Mouse (Mus musculus) limb, embryonic 11.5 days (tissue): ENCODE measurements around the gene Slc22a23. TPM values are rescaled to one million over a fixed set of nuclear protein-coding genes. Genes with fewer than 3 reads are reported as not detected.
A peak's percentile ranks its signal among the peaks of the same experiment; 100 is the strongest.

Source experiments
- ATAC-seq: fragments of 200-750 bp; cut with Nextera tagmentation; 2 replicates; pipeline ENCODE4 v1.8.0; 2017; ENCODE audit warnings: low read depth; ENCODE audit not compliant: insufficient number of reproducible peaks, low FRiP score, low TSS enrichment
- DNase-seq: peaks from one replicate; pipeline ENCODE4 v3.0.0-alpha.2; 2015; ENCODE audit warnings: low spot score
- H3K27ac ChIP-seq: fragments of 300-500 bp; sonication (generic); replicated peaks from 2 replicates; pipeline ENCODE4 v1.5.1; 2014; ENCODE audit warnings: low read depth, mild to moderate bottlenecking, low read length
- H3K27me3 ChIP-seq: fragments of 300-500 bp; sonication (generic); 2 replicates; pipeline ENCODE4 v1.6.1; 2014; ENCODE audit warnings: mild to moderate bottlenecking, low read length, mixed read lengths; ENCODE audit not compliant: control insufficient read depth, insufficient read depth
- H3K36me3 ChIP-seq: fragments of 300-500 bp; sonication (generic); 2 replicates; pipeline ENCODE4 v1.6.1; 2014; ENCODE audit warnings: mild to moderate bottlenecking, low read length, moderate library complexity, mixed read lengths; ENCODE audit not compliant: control insufficient read depth, insufficient read depth
- H3K4me1 ChIP-seq: fragments of 300-500 bp; sonication (generic); 2 replicates; pipeline ENCODE4 v1.6.1; 2014; ENCODE audit warnings: low read length, mixed read lengths; ENCODE audit not compliant: control insufficient read depth, insufficient read depth
- H3K4me2 ChIP-seq: fragments of 300-500 bp; sonication (generic); 2 replicates; pipeline ENCODE4 v1.6.1; 2014; ENCODE audit warnings: low read depth, mild to moderate bottlenecking, moderate library complexity; ENCODE audit not compliant: severe bottlenecking
- H3K4me3 ChIP-seq: fragments of 300-500 bp; sonication (generic); 2 replicates; pipeline ENCODE4 v1.5.1; 2014; ENCODE audit warnings: low read depth, low read length
- H3K9ac ChIP-seq: fragments of 300-500 bp; sonication (generic); 2 replicates; pipeline ENCODE4 v1.6.1; 2014; ENCODE audit warnings: mild to moderate bottlenecking, low read length
- H3K9me3 ChIP-seq: fragments of 300-500 bp; sonication (generic); 2 replicates; pipeline ENCODE4 v1.6.1; 2016; ENCODE audit warnings: low read length; ENCODE audit not compliant: control insufficient read depth
- WGBS: fragments of 180-500 bp; shearing (Covaris S2); extraction: QIAGEN DNeasy Blood & Tissue Kit; methylation state at CpG from one replicate; pipeline ENCODE4 v1.1.7; 2014; 5-methylcytosine and 5-hydroxymethylcytosine counted together
- polyA plus RNA-seq: library from polyadenylated mRNA; unstranded; fragments of >200 nt; fragmentation: Nextera tagmentation; extraction: Ambion mirVana; gene quantifications from 2 replicates; pipeline ENCODE4 v1.2.1, GENCODE M21; 2014

The Slc22a23 gene
- polyA plus RNA-seq, 1 experiment from 2014 or later = 3.2 TPM

DNA sequence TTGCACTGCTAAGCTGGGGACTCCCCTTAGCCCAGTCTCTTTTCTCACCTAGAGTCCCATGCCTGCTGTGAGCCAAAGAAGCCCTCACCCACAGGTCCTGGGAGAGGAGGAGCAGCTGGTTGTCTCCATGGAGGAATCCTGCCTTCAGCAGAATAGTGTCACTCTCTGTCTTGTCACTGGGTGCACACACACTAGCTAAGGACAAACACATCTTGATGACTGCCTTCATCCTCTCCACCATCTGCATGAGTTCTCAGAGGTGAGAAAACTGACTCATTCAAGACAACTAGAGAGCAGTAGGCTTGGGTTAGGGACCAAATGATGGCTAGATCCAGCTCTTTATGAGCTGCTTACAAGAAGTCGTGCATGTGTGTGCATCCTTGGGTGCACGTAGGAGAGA lies 55.4 kb downstream of the Slc22a23 start:
- DNase-seq (no peak), ATAC-seq (no peak)
- 78% methylated on average over 2 of the region's 2 CpGs for WGBS

DNA sequence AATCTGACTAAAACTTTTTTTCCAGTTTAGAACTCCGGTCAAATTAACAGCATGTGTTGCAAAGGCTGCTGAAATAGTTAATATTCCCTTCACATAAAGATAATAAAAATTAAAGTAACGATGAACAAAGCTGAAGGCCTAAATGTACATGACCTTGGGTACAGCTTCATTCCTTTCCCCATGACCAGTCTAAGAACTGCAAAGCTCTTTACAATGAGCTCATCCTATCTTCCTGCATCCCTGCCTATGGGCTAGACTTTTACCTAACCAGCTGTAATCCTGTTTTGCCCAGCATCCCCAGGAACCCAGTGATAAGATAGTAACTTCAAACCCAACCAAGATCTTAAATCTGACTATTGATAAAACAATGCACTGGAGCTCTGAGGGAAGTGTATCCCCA lies 56.9 kb downstream of the Slc22a23 start:
- no peaks in the 10 kb centered on the region for H3K4me1 ChIP-seq
- H3K4me2 ChIP-seq = no peak overlapping the region
- H3K4me3 ChIP-seq = no peak overlapping the region

More for the DNA sequence above, 55.4 kb downstream of the Slc22a23 start:
- no peaks in the 10 kb centered on the region for H3K9me3 ChIP-seq
- H3K4me2 ChIP-seq = no peak overlapping the region
- no peak overlapping the region for H3K9ac ChIP-seq
- H3K4me3 ChIP-seq = no peak overlapping the region
- no peaks in the 10 kb centered on the region for H3K4me1 ChIP-seq
- no peak overlapping the region for H3K27ac ChIP-seq
- H3K36me3 ChIP-seq = no peaks in the 10 kb centered on the region
- no peaks in the 10 kb centered on the region for H3K27me3 ChIP-seq

DNA sequence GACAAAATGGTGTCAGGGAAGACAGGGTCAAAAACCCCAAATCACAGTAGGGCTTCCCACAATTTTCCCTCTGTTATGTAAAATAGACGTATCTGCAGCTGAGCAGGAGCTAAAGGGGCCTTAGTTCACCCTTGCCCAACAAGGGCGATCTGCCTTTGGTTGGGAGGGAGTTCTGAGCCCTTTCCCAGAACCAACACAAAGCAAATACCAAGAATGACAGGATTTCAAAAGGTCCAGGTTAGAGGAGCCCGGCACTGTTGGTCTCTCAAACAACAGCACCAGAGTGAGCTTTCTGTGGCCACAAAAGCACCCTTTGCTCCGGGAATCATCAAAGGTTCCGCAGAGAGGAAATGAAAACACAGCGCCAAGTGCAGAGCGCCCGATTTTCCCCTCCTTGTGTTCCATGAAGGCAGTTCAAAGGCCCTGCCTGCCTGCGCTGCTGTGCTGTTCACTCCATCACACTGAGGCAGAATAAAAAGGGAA lies 57.3 kb downstream of the Slc22a23 start:
- ATAC-seq (no peak), DNase-seq (peak; percentile 40)
- Histone ChIP-seq H3K4me2 (no peak overlapping the region), H3K27me3 (no peaks in the 10 kb centered on the region), H3K4me1 (no peaks in the 10 kb centered on the region), H3K27ac (no peak overlapping the region), H3K9ac (no peak overlapping the region), H3K36me3 (no peaks in the 10 kb centered on the region), H3K9me3 (no peaks in the 10 kb centered on the region), H3K4me3 (no peak overlapping the region)
- 25% methylated on average over 9 of the region's 9 CpGs for WGBS

More for the DNA sequence above, 56.9 kb downstream of the Slc22a23 start:
- no peaks in the 10 kb centered on the region for H3K9me3 ChIP-seq
- H3K27ac ChIP-seq = no peak overlapping the region
- WGBS = 67% methylated on average over 2 of the region's 2 CpGs
- ATAC-seq (no peak), DNase-seq (no peak)
- no peak overlapping the region for H3K9ac ChIP-seq
- H3K36me3 ChIP-seq = no peaks in the 10 kb centered on the region
- no peaks in the 10 kb centered on the region for H3K27me3 ChIP-seq

DNA sequence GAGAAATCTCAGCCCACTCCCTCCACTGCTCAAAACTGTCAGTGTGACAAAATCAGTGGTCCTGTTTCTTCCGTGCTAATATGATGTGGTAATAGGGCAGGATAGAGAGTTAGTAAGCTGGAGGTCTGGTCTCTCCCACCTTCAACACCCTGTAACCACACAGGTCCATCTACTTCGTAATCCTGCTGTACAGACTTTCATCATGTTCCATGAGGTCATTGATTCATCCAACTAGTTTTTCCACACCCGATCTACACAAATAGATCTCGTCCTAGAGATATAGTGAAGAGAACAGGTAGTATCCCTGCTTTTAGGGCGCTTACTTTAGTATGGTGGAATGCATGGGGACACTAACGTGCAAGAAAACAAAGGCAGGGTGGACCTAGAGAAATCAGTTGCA lies 63.6 kb downstream of the Slc22a23 start:
- WGBS = 91% methylated on average over 6 of the region's 6 CpGs
- no peak for DNase-seq
- Histone ChIP-seq H3K4me1 (no peaks in the 10 kb centered on the region), H3K4me3 (no peak overlapping the region), H3K27me3 (no peaks in the 10 kb centered on the region), H3K36me3 (no peaks in the 10 kb centered on the region), H3K4me2 (no peak overlapping the region), H3K9me3 (no peaks in the 10 kb centered on the region), H3K9ac (no peak overlapping the region), H3K27ac (no peak overlapping the region)
- ATAC-seq = no peak

DNA sequence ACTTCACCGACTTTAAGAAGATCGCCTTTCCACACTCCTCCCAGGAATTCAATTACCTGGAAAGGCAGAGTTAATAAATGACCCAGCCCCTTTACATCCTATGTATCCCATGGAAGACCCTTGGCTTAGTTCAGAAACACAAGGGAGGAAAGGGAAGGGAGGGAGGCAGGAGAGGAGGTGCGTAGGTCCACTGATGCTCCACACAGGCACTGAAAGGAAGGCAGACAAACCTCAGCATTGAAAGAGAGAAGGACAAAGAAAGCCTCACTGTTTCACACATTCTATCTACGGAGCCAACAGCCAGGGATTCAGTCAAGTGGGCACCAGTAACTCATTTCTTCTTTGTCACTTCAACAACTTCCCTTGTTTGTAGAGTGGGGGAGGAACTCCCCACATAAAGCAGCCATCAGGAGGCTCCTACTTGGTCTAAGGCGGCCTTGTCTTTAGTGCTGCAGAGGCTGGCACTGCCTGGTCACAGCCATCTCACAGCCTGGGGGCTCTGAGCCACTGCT lies 66.2 kb downstream of the Slc22a23 start:
- Histone ChIP-seq H3K4me2 (no peak overlapping the region), H3K4me3 (no peak overlapping the region), H3K9me3 (no peaks in the 10 kb centered on the region), H3K36me3 (no peaks in the 10 kb centered on the region), H3K27me3 (no peaks in the 10 kb centered on the region), H3K4me1 (no peaks in the 10 kb centered on the region), H3K27ac (no peak overlapping the region), H3K9ac (no peak overlapping the region)
- DNase-seq (no peak), ATAC-seq (0 out of 2 replicates have a peak, but pooled peaks have one; percentile 35)
- 85% methylated on average over 5 of the region's 5 CpGs for WGBS

DNA sequence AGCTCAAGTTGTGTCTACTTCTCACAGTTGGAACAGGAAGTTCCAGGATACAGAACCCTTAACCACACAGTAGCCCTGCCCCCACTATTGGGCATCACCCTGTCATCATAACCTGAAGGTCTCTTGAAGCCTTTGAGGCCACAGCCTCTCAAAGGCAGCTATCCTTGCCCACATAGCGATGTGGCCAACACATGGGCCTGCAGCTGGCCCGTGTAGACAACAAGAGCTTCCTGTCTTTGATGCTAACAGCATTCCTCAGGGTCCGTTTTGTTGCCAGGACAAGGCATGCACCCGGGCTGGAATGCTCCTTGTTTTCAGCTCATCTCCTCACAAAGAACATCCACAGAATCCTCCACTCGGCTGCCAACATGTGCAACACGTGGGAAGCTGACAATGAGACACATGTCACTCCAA lies 66.7 kb downstream of the Slc22a23 start:
- no peak for ATAC-seq
- H3K36me3 ChIP-seq = no peaks in the 10 kb centered on the region

DNA sequence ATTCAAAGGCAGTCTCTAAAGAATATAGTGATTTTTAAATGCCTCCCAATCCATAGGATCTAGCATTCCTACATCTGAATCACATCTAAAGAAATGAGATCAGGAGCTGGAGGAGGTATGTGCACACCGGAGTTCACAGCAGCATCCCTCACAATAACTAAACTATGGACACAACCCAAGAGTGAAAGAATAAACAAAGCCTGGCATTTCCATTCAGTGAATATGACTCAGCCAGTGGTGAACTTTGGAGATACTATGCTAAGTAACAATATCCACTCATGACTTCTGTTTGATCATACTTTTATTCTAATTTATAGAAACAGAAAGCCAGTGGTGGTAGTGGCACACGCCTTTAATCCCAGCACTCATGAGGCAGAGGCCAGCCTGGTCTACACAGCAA lies 67.4 kb downstream of the Slc22a23 start:
- Histone ChIP-seq H3K4me2 (no peak overlapping the region), H3K27me3 (no peaks in the 10 kb centered on the region), H3K4me1 (no peaks in the 10 kb centered on the region; the same call in 1 of the 2 replicates), H3K36me3 (no peaks in the 10 kb centered on the region), H3K27ac (no peak overlapping the region), H3K9me3 (no peaks in the 10 kb centered on the region), H3K4me3 (no peak overlapping the region), H3K9ac (no peak overlapping the region)
- ATAC-seq (no peak), DNase-seq (no peak)
- WGBS = 94% methylated on average over 2 of the region's 2 CpGs

More for the DNA sequence above, 66.7 kb downstream of the Slc22a23 start:
- DNase-seq = no peak
- Histone ChIP-seq H3K9me3 (no peaks in the 10 kb centered on the region), H3K27ac (no peak overlapping the region), H3K4me2 (no peak overlapping the region), H3K27me3 (no peaks in the 10 kb centered on the region), H3K4me1 (no peaks in the 10 kb centered on the region), H3K9ac (no peak overlapping the region), H3K4me3 (no peak overlapping the region)
- WGBS = 76% methylated on average over 6 of the region's 6 CpGs

DNA sequence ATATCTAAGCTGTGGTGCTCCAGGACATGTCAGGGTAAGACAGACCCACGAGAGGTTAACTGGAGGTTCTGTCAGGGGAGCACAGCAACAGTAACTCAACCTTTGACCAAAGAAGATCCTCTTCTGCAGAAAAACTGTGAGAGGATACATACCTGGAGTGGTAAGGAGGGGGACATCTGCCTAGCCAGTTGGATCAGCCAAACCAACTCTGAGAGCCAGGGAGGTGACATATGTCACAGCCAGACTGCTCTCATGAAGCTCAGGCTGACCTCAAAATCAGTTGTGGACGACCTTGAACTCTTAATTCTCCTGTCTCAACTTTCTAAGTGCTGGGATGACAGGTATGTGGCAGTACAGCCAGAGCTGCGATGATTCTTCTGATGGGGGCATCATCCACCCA lies 68.0 kb downstream of the Slc22a23 start:
- no peak overlapping the region for H3K27ac ChIP-seq
- H3K9ac ChIP-seq = no peak overlapping the region
- no peak for DNase-seq
- H3K4me1 ChIP-seq = peaks cover 3% of the 10 kb centered on the region; the same call in 1 of the 2 replicates
- H3K27me3 ChIP-seq = no peaks in the 10 kb centered on the region
- no peaks in the 10 kb centered on the region for H3K9me3 ChIP-seq
- H3K4me3 ChIP-seq = no peak overlapping the region
- no peak overlapping the region for H3K4me2 ChIP-seq
- whole genome bisulfite sequencing = 82% methylated on average over 3 of the region's 3 CpGs
- no peaks in the 10 kb centered on the region for H3K36me3 ChIP-seq
- ATAC-seq = no peak

DNA sequence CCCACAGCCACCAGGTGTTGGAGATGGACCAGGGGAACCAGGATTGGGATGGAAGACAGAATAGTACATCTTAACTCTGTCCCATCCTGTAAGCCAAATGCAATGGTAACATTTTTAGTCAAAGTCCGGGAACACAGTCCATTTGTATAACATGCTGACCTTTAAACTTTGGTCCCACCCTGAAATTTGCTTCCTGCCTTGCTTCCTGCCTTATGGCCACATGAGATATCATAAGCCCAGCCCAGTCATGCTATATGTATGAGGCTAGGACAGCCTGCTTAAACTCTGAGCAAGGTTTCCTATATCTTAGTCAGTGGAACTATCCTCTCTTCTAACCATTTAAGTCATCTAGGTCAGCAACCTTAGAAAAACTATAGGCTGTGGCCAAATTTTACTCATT lies 70.1 kb downstream of the Slc22a23 start:
- no peaks in the 10 kb centered on the region for H3K9me3 ChIP-seq
- H3K36me3 ChIP-seq = no peaks in the 10 kb centered on the region
- ATAC-seq = no peak
- no peak overlapping the region for H3K4me2 ChIP-seq
- H3K27me3 ChIP-seq = no peaks in the 10 kb centered on the region
- 90% methylated on average over 1 of the region's 1 CpGs for WGBS
- no peak overlapping the region for H3K4me3 ChIP-seq
- H3K27ac ChIP-seq = no peak overlapping the region
- peaks cover 7% of the 10 kb centered on the region for H3K4me1 ChIP-seq
- H3K9ac ChIP-seq = no peak overlapping the region
- DNase-seq = no peak
